ENCODE assay signal across 8 mouse cellular contexts in genomic region chr7:30421890-30422435, GRCm38 (mm10). TPM values are rescaled to one million over a fixed set of nuclear protein-coding genes. Genes with fewer than 3 reads are reported as not detected.
DNase-seq lines count a peak whose midpoint lies in the region; ATAC-seq and TF ChIP-seq lines count a peak whose summit lies in the region.

No protein-coding gene starts in this region.

- peak overlapping the region; percentile 53 for H3K4me3 ChIP-seq in embryonic fibroblast, embryonic 13.5 days (ENCODE audit: insufficient read depth, low read length)
- H3K4me3 ChIP-seq in heart, embryonic 11.5 days (ENCODE audit: low read depth, low read length): peak overlapping the region; percentile 54
- H3K4me3 ChIP-seq in kidney, embryonic 15.5 days (replicated peaks): peak overlapping the region; percentile 64
- peak overlapping the region; percentile 58 for H3K4me3 ChIP-seq in limb, embryonic 15.5 days
- H3K4me3 ChIP-seq in midbrain, postnatal 0 days (ENCODE audit: low read depth, low read length): peak overlapping the region; percentile 50

- TF ChIP-seq POLR2A in embryonic fibroblast, embryonic 13.5 days (IDR thresholded peaks at IDR 0.05; ENCODE audit: low read depth, low read length): no peak; the same call in 1 of the 2 replicates

- H3K9ac ChIP-seq in heart, embryonic 11.5 days (ENCODE audit: low read depth, low read length): peak overlapping the region; percentile 71
- H3K9ac ChIP-seq in kidney, embryonic 15.5 days: peak overlapping the region; percentile 57
- H3K9ac ChIP-seq in limb, embryonic 15.5 days: peak overlapping the region; percentile 36
- H3K9ac ChIP-seq in midbrain, postnatal 0 days (replicated peaks; ENCODE audit: low read length, poor library complexity, severe bottlenecking): peak overlapping the region; percentile 69

- peak; percentile 46 for ATAC-seq in heart, embryonic 11.5 days (replicated peaks; ENCODE audit: insufficient number of reproducible peaks, low FRiP score, low TSS enrichment)
- peak; percentile 78 for ATAC-seq in kidney, embryonic 15.5 days (replicated peaks; ENCODE audit: low FRiP score)
- peak; percentile 27; the same call in 1 of the 2 replicates for ATAC-seq in limb, embryonic 15.5 days (ENCODE audit: insufficient number of reproducible peaks, low FRiP score, low TSS enrichment, low read depth)
- peak; percentile 91 for ATAC-seq in midbrain, postnatal 0 days (ENCODE audit: low FRiP score)

- peaks cover 3% of the 10 kb centered on the region; the same call in 1 of the 2 replicates for H3K4me1 ChIP-seq in embryonic fibroblast, embryonic 13.5 days (ENCODE audit: control insufficient read depth, insufficient read depth, low read length)
- H3K4me1 ChIP-seq in heart, embryonic 11.5 days (ENCODE audit: control insufficient read depth, insufficient read depth, low read length): no peaks in the 10 kb centered on the region; the same call in 1 of the 2 replicates
- H3K4me1 ChIP-seq in kidney, embryonic 15.5 days: peaks cover 24% of the 10 kb centered on the region
- peaks cover 25% of the 10 kb centered on the region for H3K4me1 ChIP-seq in limb, embryonic 15.5 days
- no peaks in the 10 kb centered on the region; the same call in 1 of the 2 replicates for H3K4me1 ChIP-seq in midbrain, postnatal 0 days (ENCODE audit: insufficient read depth, low read length)

- H3K27ac ChIP-seq in embryonic fibroblast, embryonic 13.5 days (ENCODE audit: insufficient read depth, low read length): no peak overlapping the region
- 0 out of 2 replicates have a peak overlapping the region, but pooled peaks have one; percentile 16 for H3K27ac ChIP-seq in heart, embryonic 11.5 days (ENCODE audit: low read depth, low read length)
- H3K27ac ChIP-seq in kidney, embryonic 15.5 days: peak overlapping the region; percentile 74
- H3K27ac ChIP-seq in limb, embryonic 15.5 days: no peak overlapping the region
- H3K27ac ChIP-seq in midbrain, postnatal 0 days (ENCODE audit: low read depth, low read length): peak overlapping the region; percentile 69

- H3K4me2 ChIP-seq in heart, embryonic 11.5 days: peak overlapping the region; percentile 96
- peak overlapping the region; percentile 97 for H3K4me2 ChIP-seq in kidney, embryonic 15.5 days
- H3K4me2 ChIP-seq in limb, embryonic 15.5 days: peak overlapping the region; percentile 93
- peak overlapping the region; percentile 81 for H3K4me2 ChIP-seq in midbrain, postnatal 0 days (ENCODE audit: low read depth, low read length, poor library complexity, severe bottlenecking)

- no peaks in the 10 kb centered on the region for H3K9me3 ChIP-seq in heart, embryonic 11.5 days (replicated peaks; ENCODE audit: control insufficient read depth, low read length)
- H3K9me3 ChIP-seq in kidney, embryonic 15.5 days (replicated peaks): peaks cover 6% of the 10 kb centered on the region; the same call in 1 of the 2 replicates
- H3K9me3 ChIP-seq in limb, embryonic 15.5 days: no peaks in the 10 kb centered on the region
- H3K9me3 ChIP-seq in midbrain, postnatal 0 days (ENCODE audit: low read length): no peaks in the 10 kb centered on the region

- TF ChIP-seq CTCF in embryonic fibroblast, embryonic 13.5 days (IDR thresholded peaks at IDR 0.05; ENCODE audit: borderline replicate concordance, insufficient read depth, low read length): no peak
- no peak for TF ChIP-seq CTCF in midbrain, postnatal 0 days (IDR thresholded peaks at IDR 0.05)

- WGBS in heart, embryonic 11.5 days (ENCODE audit: insufficient replicate concordance): under 1% methylated on average over 45 of the region's 45 CpGs
- WGBS in kidney, embryonic 15.5 days: under 1% methylated on average over 45 of the region's 45 CpGs
- WGBS in limb, embryonic 15.5 days: under 1% methylated on average over 45 of the region's 45 CpGs
- under 1% methylated on average over 45 of the region's 45 CpGs for WGBS in midbrain, postnatal 0 days

- peaks cover 7% of the 10 kb centered on the region; the same call in 1 of the 2 replicates for H3K27me3 ChIP-seq in heart, embryonic 11.5 days (ENCODE audit: control insufficient read depth, insufficient read depth, low read length)
- 0 out of 2 replicates have a peak, but pooled peaks cover 9% of the 10 kb centered on the region for H3K27me3 ChIP-seq in kidney, embryonic 15.5 days
- peaks cover 3% of the 10 kb centered on the region; the same call in 1 of the 2 replicates for H3K27me3 ChIP-seq in limb, embryonic 15.5 days
- no peaks in the 10 kb centered on the region for H3K27me3 ChIP-seq in midbrain, postnatal 0 days (ENCODE audit: insufficient read depth, low read length)

- H3K36me3 ChIP-seq in heart, embryonic 11.5 days (ENCODE audit: control insufficient read depth, insufficient read depth, low read length): peaks cover 2% of the 10 kb centered on the region; the same call in 1 of the 2 replicates
- peaks cover 13% of the 10 kb centered on the region for H3K36me3 ChIP-seq in kidney, embryonic 15.5 days
- H3K36me3 ChIP-seq in limb, embryonic 15.5 days: 0 out of 2 replicates have a peak, but pooled peaks cover 16% of the 10 kb centered on the region
- H3K36me3 ChIP-seq in midbrain, postnatal 0 days (ENCODE audit: insufficient read depth, low read length): peaks cover 16% of the 10 kb centered on the region

- DNase-seq in B cell, adult 2 months: peak; percentile 97 to 98
- peak; percentile 97 for DNase-seq in brain, adult 2 months (ENCODE audit: low read depth, low spot score)
- DNase-seq in midbrain, postnatal 0 days (ENCODE audit: low spot score): peak; percentile 93
- peak; percentile 70 to 92 for DNase-seq in spleen, postnatal 10 days (ENCODE audit: low spot score in 2 of 2)

RNA-seq across cellular contexts. Expression of gene Nfkbid, which starts 0.4 kb away (rescaled TPM):
- polyA plus RNA-seq in embryonic fibroblast, embryonic 13.5 days (2011; ENCODE audit: insufficient read length, low read depth, missing spikeins): 0.42 and 1.1 TPM in 2 replicates
- polyA plus RNA-seq in heart, embryonic 11.5 days (2014; fragmentation: Nextera tagmentation; extraction: Ambion mirVana): 1.0 and 1.4 TPM in 2 replicates
- 1.3 and 2.0 TPM in 2 replicates for polyA plus RNA-seq in kidney, embryonic 15.5 days (2015; fragmentation: Nextera tagmentation; extraction: Ambion mirVana)
- polyA plus RNA-seq in limb, embryonic 15.5 days (2015; fragmentation: Nextera tagmentation; extraction: Ambion mirVana): 1.4 and 2.1 TPM in 2 replicates
- 2.1 and 2.2 TPM in 2 replicates for total RNA-seq in midbrain, postnatal 0 days (2014; rRNA removed)
- polyA plus RNA-seq in midbrain, postnatal 0 days (2015; fragmentation: Nextera tagmentation; extraction: Ambion mirVana): 2.2 and 2.8 TPM in 2 replicates

RNA-seq across cellular contexts. Expression of gene Hcst, which starts 2.3 kb away (rescaled TPM):
- polyA plus RNA-seq in embryonic fibroblast, embryonic 13.5 days (2011; ENCODE audit: insufficient read length, low read depth, missing spikeins): not detected in 2 replicates
- polyA plus RNA-seq in heart, embryonic 11.5 days (2014; fragmentation: Nextera tagmentation; extraction: Ambion mirVana): 0.53 and 0.99 TPM in 2 replicates
- 0.64 and 1.5 TPM in 2 replicates for polyA plus RNA-seq in kidney, embryonic 15.5 days (2015; fragmentation: Nextera tagmentation; extraction: Ambion mirVana)
- polyA plus RNA-seq in limb, embryonic 15.5 days (2015; fragmentation: Nextera tagmentation; extraction: Ambion mirVana): 2.7 and 3.3 TPM in 2 replicates
- not detected in 2 replicates for total RNA-seq in midbrain, postnatal 0 days (2014; rRNA removed)
- 0.54 and 0.76 TPM in 2 replicates for polyA plus RNA-seq in midbrain, postnatal 0 days (2015; fragmentation: Nextera tagmentation; extraction: Ambion mirVana)

RNA-seq across cellular contexts. Expression of gene Tyrobp, which starts 8.4 kb away (rescaled TPM):
- 7.6 TPM in 1 of 2 replicates, not detected in the other for polyA plus RNA-seq in embryonic fibroblast, embryonic 13.5 days (2011; ENCODE audit: insufficient read length, low read depth, missing spikeins)
- 8.9 and 9.2 TPM in 2 replicates for polyA plus RNA-seq in heart, embryonic 11.5 days (2014; fragmentation: Nextera tagmentation; extraction: Ambion mirVana)
- 33.8 and 37.9 TPM in 2 replicates for polyA plus RNA-seq in kidney, embryonic 15.5 days (2015; fragmentation: Nextera tagmentation; extraction: Ambion mirVana)
- 78.9 and 87.7 TPM in 2 replicates for polyA plus RNA-seq in limb, embryonic 15.5 days (2015; fragmentation: Nextera tagmentation; extraction: Ambion mirVana)
- 20.6 and 23.5 TPM in 2 replicates for total RNA-seq in midbrain, postnatal 0 days (2014; rRNA removed)
- polyA plus RNA-seq in midbrain, postnatal 0 days (2015; fragmentation: Nextera tagmentation; extraction: Ambion mirVana): 43.7 and 46.5 TPM in 2 replicates

RNA-seq across cellular contexts. Expression of gene Aplp1, which starts 23.4 kb away (rescaled TPM):
- 30.8 and 34.2 TPM in 2 replicates for polyA plus RNA-seq in embryonic fibroblast, embryonic 13.5 days (2011; ENCODE audit: insufficient read length, low read depth, missing spikeins)
- 34.9 and 37.8 TPM in 2 replicates for polyA plus RNA-seq in heart, embryonic 11.5 days (2014; fragmentation: Nextera tagmentation; extraction: Ambion mirVana)
- 24.1 and 28.6 TPM in 2 replicates for polyA plus RNA-seq in kidney, embryonic 15.5 days (2015; fragmentation: Nextera tagmentation; extraction: Ambion mirVana)
- 28.6 and 32.7 TPM in 2 replicates for polyA plus RNA-seq in limb, embryonic 15.5 days (2015; fragmentation: Nextera tagmentation; extraction: Ambion mirVana)
- 923 and 924 TPM in 2 replicates for total RNA-seq in midbrain, postnatal 0 days (2014; rRNA removed)
- 811 and 814 TPM in 2 replicates for polyA plus RNA-seq in midbrain, postnatal 0 days (2015; fragmentation: Nextera tagmentation; extraction: Ambion mirVana)

RNA-seq across cellular contexts. Expression of gene Kirrel2, which starts 35.5 kb away (rescaled TPM):
- polyA plus RNA-seq in embryonic fibroblast, embryonic 13.5 days (2011; ENCODE audit: insufficient read length, low read depth, missing spikeins): not detected in 2 replicates
- polyA plus RNA-seq in heart, embryonic 11.5 days (2014; fragmentation: Nextera tagmentation; extraction: Ambion mirVana): 1.5 and 3.7 TPM in 2 replicates
- 0.54 and 0.77 TPM in 2 replicates for polyA plus RNA-seq in kidney, embryonic 15.5 days (2015; fragmentation: Nextera tagmentation; extraction: Ambion mirVana)
- polyA plus RNA-seq in limb, embryonic 15.5 days (2015; fragmentation: Nextera tagmentation; extraction: Ambion mirVana): 0.04 and 0.38 TPM in 2 replicates
- total RNA-seq in midbrain, postnatal 0 days (2014; rRNA removed): 0.99 and 4.9 TPM in 2 replicates
- 0.32 and 0.43 TPM in 2 replicates for polyA plus RNA-seq in midbrain, postnatal 0 days (2015; fragmentation: Nextera tagmentation; extraction: Ambion mirVana)

Comparison
In these comparisons a context has a peak if more than half of its experiments do, and no peak if none do; other contexts are left out.
1. H3K27ac ChIP-seq: peak in heart, embryonic 11.5 days (single experiment), kidney, embryonic 15.5 days (single experiment) and midbrain, postnatal 0 days (single experiment); none in embryonic fibroblast, embryonic 13.5 days (single experiment) and limb, embryonic 15.5 days (single experiment).
2. ATAC-seq: peak in every context shown above with its lines; median percentile 91 in midbrain, postnatal 0 days; 78 in kidney, embryonic 15.5 days; 46 in heart, embryonic 11.5 days; 27 in limb, embryonic 15.5 days.
3. Peak in every context shown above with its lines, with median percentiles within 50 percentile points of each other: DNase-seq, H3K4me3 ChIP-seq, H3K4me2 ChIP-seq and H3K9ac ChIP-seq.